Comparison of ENCODE assay signal across 8 mouse cellular contexts in the genomic region with DNA sequence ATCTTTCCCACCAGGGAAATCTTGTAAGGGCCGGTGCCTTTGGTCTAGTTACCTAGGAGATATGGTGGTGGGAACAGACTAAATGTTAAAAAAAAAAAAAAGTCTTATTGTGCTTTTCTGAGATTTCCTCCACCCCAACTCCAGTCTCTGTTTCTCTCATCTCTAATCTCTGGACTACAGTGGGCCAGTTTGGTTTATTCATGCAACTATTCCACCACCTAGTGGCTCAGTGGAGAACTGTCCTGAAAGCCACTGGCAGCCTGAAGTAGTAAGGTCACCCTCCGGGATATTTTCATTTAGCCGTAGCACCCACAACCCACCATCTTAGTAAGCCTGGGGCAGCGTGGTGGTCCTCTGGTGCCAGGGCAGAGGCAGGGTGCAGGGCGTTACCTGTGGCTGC. TPM values are rescaled to one million over a fixed set of nuclear protein-coding genes. Genes with fewer than 3 reads are reported as not detected.
DNase-seq lines count a peak whose midpoint lies in the region; ATAC-seq lines count a peak whose summit lies in the region.

No protein-coding gene starts in this region.

- no peaks in the 10 kb centered on the region for H3K9me3 ChIP-seq in forebrain, embryonic 12.5 days
- H3K9me3 ChIP-seq in hindbrain, embryonic 13.5 days, result no peaks in the 10 kb centered on the region
- H3K9me3 ChIP-seq in midbrain, embryonic 14.5 days (ENCODE audit: control insufficient read depth, low read length), result no peaks in the 10 kb centered on the region

- H3K27ac ChIP-seq in forebrain, embryonic 12.5 days, result no peak overlapping the region
- no peak overlapping the region for H3K27ac ChIP-seq in hindbrain, embryonic 13.5 days
- no peak overlapping the region for H3K27ac ChIP-seq in midbrain, embryonic 14.5 days (replicated peaks; ENCODE audit: low read depth, low read length)

- no peak overlapping the region for H3K9ac ChIP-seq in forebrain, embryonic 12.5 days
- no peak overlapping the region for H3K9ac ChIP-seq in hindbrain, embryonic 13.5 days
- H3K9ac ChIP-seq in midbrain, embryonic 14.5 days (replicated peaks; ENCODE audit: low read length), result no peak overlapping the region

- ATAC-seq in cerebellum, adult (ENCODE audit: insufficient number of reproducible peaks, low FRiP score, low TSS enrichment), result peak; percentile 58; the same call in 1 of the 2 replicates
- ATAC-seq in forebrain, embryonic 12.5 days (ENCODE audit: low FRiP score), result peak; percentile 44; the same call in 1 of the 2 replicates
- ATAC-seq in hindbrain, embryonic 13.5 days (ENCODE audit: low FRiP score), result peak; percentile 59; the same call in 1 of the 2 replicates
- no peak for ATAC-seq in midbrain, embryonic 14.5 days (ENCODE audit: low FRiP score, low TSS enrichment)

- H3K4me2 ChIP-seq in forebrain, embryonic 12.5 days, result no peak overlapping the region
- no peak overlapping the region for H3K4me2 ChIP-seq in hindbrain, embryonic 13.5 days
- no peak overlapping the region for H3K4me2 ChIP-seq in midbrain, embryonic 14.5 days (ENCODE audit: low read length)

- peaks cover 5% of the 10 kb centered on the region; the same call in 1 of the 2 replicates for H3K27me3 ChIP-seq in forebrain, embryonic 12.5 days
- peaks cover 8% of the 10 kb centered on the region; the same call in 1 of the 2 replicates for H3K27me3 ChIP-seq in hindbrain, embryonic 13.5 days
- no peaks in the 10 kb centered on the region for H3K27me3 ChIP-seq in midbrain, embryonic 14.5 days (ENCODE audit: control insufficient read depth, insufficient read depth, low read length)
- H3K27me3 ChIP-seq in splenic B cell, adult 2 months (ENCODE audit: control insufficient read depth, insufficient read depth, low read length, poor library complexity, severe bottlenecking), result no peaks in the 10 kb centered on the region

- 24% methylated on average over 5 of the region's 5 CpGs for WGBS in forebrain, embryonic 12.5 days
- WGBS in hindbrain, embryonic 13.5 days, result 18% methylated on average over 5 of the region's 5 CpGs
- 20% methylated on average over 5 of the region's 5 CpGs for WGBS in midbrain, embryonic 14.5 days

- no peak overlapping the region for H3K4me3 ChIP-seq in forebrain, embryonic 12.5 days (replicated peaks)
- no peak overlapping the region for H3K4me3 ChIP-seq in hindbrain, embryonic 13.5 days
- H3K4me3 ChIP-seq in midbrain, embryonic 14.5 days (replicated peaks; ENCODE audit: low read depth, low read length), result no peak overlapping the region

- DNase-seq in urinary bladder, postnatal 25 days (ENCODE audit: low spot score), result peak; percentile 52
- no peak for DNase-seq in urinary bladder, postnatal 10 days (ENCODE audit: low spot score)
- peak; percentile 45 to 55 for DNase-seq in layer of hippocampus, postnatal 36 days
- DNase-seq in midbrain, embryonic 14.5 days, result peak; percentile 89
- peak; percentile 73 for DNase-seq in splenic B cell, adult 2 months (ENCODE audit: low read depth, low spot score)

- H3K36me3 ChIP-seq in forebrain, embryonic 12.5 days (replicated peaks), result no peaks in the 10 kb centered on the region
- H3K36me3 ChIP-seq in hindbrain, embryonic 13.5 days, result no peaks in the 10 kb centered on the region
- no peaks in the 10 kb centered on the region for H3K36me3 ChIP-seq in midbrain, embryonic 14.5 days (ENCODE audit: control insufficient read depth, insufficient read depth, low read length)
- no peaks in the 10 kb centered on the region for H3K36me3 ChIP-seq in splenic B cell, adult 2 months (ENCODE audit: control insufficient read depth, insufficient read depth, low read length, poor library complexity, severe bottlenecking)

- peaks cover 14% of the 10 kb centered on the region for H3K4me1 ChIP-seq in forebrain, embryonic 12.5 days
- peaks cover 10% of the 10 kb centered on the region for H3K4me1 ChIP-seq in hindbrain, embryonic 13.5 days (replicated peaks)
- no peaks in the 10 kb centered on the region for H3K4me1 ChIP-seq in midbrain, embryonic 14.5 days (ENCODE audit: control insufficient read depth, insufficient read depth, low read length)

RNA-seq across cellular contexts. Expression of a gene that starts 20.5 kb away (rescaled TPM):
- polyA plus RNA-seq in forebrain, embryonic 12.5 days (2016; fragmentation: Nextera tagmentation; extraction: Ambion mirVana), result 0.10 and 0.18 TPM in 2 replicates
- polyA plus RNA-seq in hindbrain, embryonic 13.5 days (2015; fragmentation: Nextera tagmentation; extraction: Ambion mirVana), result 0.23 and 0.40 TPM in 2 replicates
- 1 to 10 TPM; 1.4 to 2.6 TPM for total RNA-seq in layer of hippocampus, postnatal 36 days (2021)
- polyA plus RNA-seq in midbrain, embryonic 14.5 days (2014; fragmentation: Nextera tagmentation; extraction: Ambion mirVana), result 0.12 and 0.24 TPM in 2 replicates

RNA-seq across cellular contexts. Expression of a gene that starts 23.9 kb away (rescaled TPM):
- polyA plus RNA-seq in forebrain, embryonic 12.5 days (2016; fragmentation: Nextera tagmentation; extraction: Ambion mirVana), result 32.8 and 33.2 TPM in 2 replicates
- polyA plus RNA-seq in hindbrain, embryonic 13.5 days (2015; fragmentation: Nextera tagmentation; extraction: Ambion mirVana), result 37.2 and 37.7 TPM in 2 replicates
- total RNA-seq in layer of hippocampus, postnatal 36 days (2021), result 100 to 1,000 TPM; 102 to 104 TPM
- 28.6 and 32.6 TPM in 2 replicates for polyA plus RNA-seq in midbrain, embryonic 14.5 days (2014; fragmentation: Nextera tagmentation; extraction: Ambion mirVana)
